Mouse (Mus musculus) cerebral cortex, adult 2 months (tissue): ENCODE data around the gene Foxb2.

ENCODE experiments used
- WGBS: fragments of 180-500 bp; shearing (Covaris S2); methylation state at CpG from one replicate; pipeline ENCODE4 v1.1.7; 2018; 5-methylcytosine and 5-hydroxymethylcytosine counted together

The Foxb2 gene

DNA sequence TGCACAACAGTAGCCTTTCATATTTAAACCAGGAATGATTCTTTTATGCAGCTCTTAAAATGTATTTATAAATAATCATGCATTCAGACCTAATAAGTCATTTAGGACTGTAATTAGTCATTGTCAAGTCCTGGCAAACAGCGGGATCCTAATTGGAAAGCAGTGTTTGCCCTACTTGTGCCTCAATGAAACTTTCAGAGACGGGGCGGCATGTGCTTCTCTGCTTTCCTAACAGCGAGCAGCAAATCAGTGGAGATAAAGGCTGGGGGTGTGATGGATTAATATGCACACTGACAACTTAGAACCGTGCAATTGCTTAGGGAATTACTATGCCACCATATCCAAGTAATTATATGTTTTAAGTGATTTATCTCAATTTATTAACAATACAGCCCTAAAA lies 48.4 kb downstream of the Foxb2 start:
- 41% methylated on average over 5 of the region's 5 CpGs for WGBS
